Mouse (Mus musculus) liver, postnatal 0 days (tissue): ENCODE results near the gene Defb7. TPM values are rescaled to one million over a fixed set of nuclear protein-coding genes. Genes with fewer than 3 reads are reported as not detected.

ENCODE experiments used
- ATAC-seq: fragments of 200-750 bp; cut with Nextera tagmentation; 2 replicates; pipeline ENCODE4 v1.8.0; 2017; ENCODE audit warnings: mild to moderate bottlenecking, moderate library complexity
- DNase-seq: peaks from one replicate; pipeline ENCODE4 v3.0.0-alpha.2; 2016
- H3K27ac ChIP-seq: fragments of 300-500 bp; sonication (generic); 2 replicates; pipeline ENCODE4 v1.5.1; 2014; ENCODE audit warnings: antibody characterized with exemption, moderate library complexity, mild to moderate bottlenecking, low read depth
- H3K27me3 ChIP-seq: fragments of 300-500 bp; sonication (generic); 2 replicates; pipeline ENCODE4 v1.6.1; 2014; ENCODE audit warnings: low read length, control low read depth, mixed read lengths; ENCODE audit not compliant: insufficient read depth
- H3K36me3 ChIP-seq: fragments of 300-500 bp; sonication (generic); replicated peaks from 2 replicates; pipeline ENCODE4 v1.6.1; 2014; ENCODE audit warnings: mild to moderate bottlenecking, control low read depth, low read length, moderate library complexity, mixed read lengths; ENCODE audit not compliant: insufficient read depth
- H3K4me1 ChIP-seq: fragments of 300-500 bp; sonication (generic); 2 replicates; pipeline ENCODE4 v1.6.1; 2014; ENCODE audit warnings: antibody characterized with exemption, mild to moderate bottlenecking, control low read depth; ENCODE audit not compliant: insufficient read depth
- H3K4me2 ChIP-seq: fragments of 300-500 bp; sonication (generic); 2 replicates; pipeline ENCODE4 v1.6.1; 2014; ENCODE audit warnings: low read depth, mild to moderate bottlenecking, low read length, moderate library complexity, mixed read lengths
- H3K4me3 ChIP-seq: fragments of 300-500 bp; sonication (generic); 2 replicates; pipeline ENCODE4 v1.5.1; 2014; ENCODE audit warnings: low read depth, low read length
- H3K9ac ChIP-seq: fragments of 300-500 bp; sonication (generic); replicated peaks from 2 replicates; pipeline ENCODE4 v1.6.1; 2014; ENCODE audit warnings: mild to moderate bottlenecking, moderate library complexity
- H3K9me3 ChIP-seq: fragments of 300-500 bp; sonication (generic); 2 replicates; pipeline ENCODE4 v1.6.1; 2016; ENCODE audit warnings: mild to moderate bottlenecking, control low read depth, low read length, mixed read lengths
- CTCF ChIP-seq: sonication (generic); IDR thresholded peaks from 2 replicates; pipeline ENCODE4 v1.5.1; 2016; ENCODE audit warnings: antibody characterized with exemption, low read depth
- EP300 ChIP-seq: IDR thresholded peaks from 2 replicates; pipeline ENCODE4 v1.6.1; 2016; ENCODE audit warnings: antibody characterized with exemption, low read depth, mild to moderate bottlenecking
- WGBS: fragments of 180-500 bp; shearing (Covaris S2); extraction: QIAGEN DNeasy Blood & Tissue Kit; methylation state at CpG from one replicate; pipeline ENCODE4 v1.1.7; 2014; ENCODE audit not compliant: insufficient replicate concordance; 5-methylcytosine and 5-hydroxymethylcytosine counted together
- microRNA-seq: library from miRNA; unstranded; fragments of <30 nt; microRNA quantifications from one replicate; pipeline ENCODE4, GENCODE M21; 2016
- polyA plus RNA-seq: library from polyadenylated mRNA; unstranded; fragments of >200 nt; fragmentation: Nextera tagmentation; extraction: Ambion mirVana; gene quantifications from 2 replicates; pipeline ENCODE4 v1.2.1, GENCODE M21; 2015

Gene Defb7
- not detected in 2 replicates for polyA plus RNA-seq

DNA sequence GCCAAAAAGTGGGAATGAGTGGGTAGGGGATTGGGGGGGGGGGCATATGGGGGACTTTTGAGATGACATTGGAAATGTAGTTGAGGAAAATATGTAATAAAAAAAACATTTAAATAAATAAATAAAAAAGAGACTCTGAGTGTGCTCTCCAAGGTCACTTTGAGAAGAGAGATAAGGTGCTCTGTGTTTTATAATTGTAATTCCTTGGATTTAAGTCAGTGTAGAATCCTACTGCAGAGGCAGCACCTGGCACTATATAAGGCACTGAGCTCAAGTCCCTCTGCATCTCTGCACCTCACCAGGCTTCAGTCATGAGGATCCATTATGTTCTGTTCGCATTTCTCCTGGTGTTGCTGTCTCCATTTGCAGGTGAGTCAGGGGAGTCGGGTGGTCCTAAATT is at the start of gene Defb7:
Gene Defb7 (plus strand): TSS at position 301 of the 400 bp plus-strand sequence.
- Histone ChIP-seq H3K36me3 (no peaks in the 10 kb centered on the region), H3K27me3 (no peaks in the 10 kb centered on the region), H3K9me3 (no peaks in the 10 kb centered on the region), H3K4me3 (no peak within 1 kb of the TSS), H3K9ac (no peak within 1 kb of the TSS), H3K4me1 (no peaks in the 10 kb centered on the region), H3K27ac (no peak within 1 kb of the TSS), H3K4me2 (no peak within 1 kb of the TSS)
- DNase-seq (no peak), ATAC-seq (no peak)
- WGBS, result 90% methylated on average over 2 of the region's 2 CpGs
- TF ChIP-seq CTCF (no peak), EP300 (no peak)

DNA sequence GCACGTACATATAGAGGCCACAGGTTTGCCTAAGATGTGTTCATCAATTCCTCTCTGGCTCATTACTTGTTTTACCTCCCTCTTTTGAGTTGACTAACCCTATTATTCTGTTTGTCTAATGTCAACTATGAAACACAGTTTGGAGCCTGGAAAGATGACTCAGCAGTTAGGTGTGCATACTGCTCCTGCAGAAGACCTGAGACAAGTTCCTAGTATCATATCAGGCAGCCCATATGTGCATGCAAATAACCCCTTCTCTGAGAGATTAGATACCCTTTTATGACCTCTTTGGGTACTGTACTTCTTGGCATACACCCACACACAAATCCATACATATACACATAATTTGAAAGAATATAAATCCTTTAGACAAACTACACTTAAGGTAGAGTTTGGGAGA is 48.5 kb upstream of the Defb7 start:
- DNase-seq (no peak), ATAC-seq (no peak)
- H3K9me3 ChIP-seq, result no peaks in the 10 kb centered on the region
- TF ChIP-seq CTCF (no peak), EP300 (no peak)
- no peak overlapping the region for H3K27ac ChIP-seq
- no peaks in the 10 kb centered on the region for H3K36me3 ChIP-seq
- H3K4me3 ChIP-seq, result no peak overlapping the region
- no peaks in the 10 kb centered on the region for H3K27me3 ChIP-seq
- no peak overlapping the region for H3K4me2 ChIP-seq
- WGBS, result 54% methylated on average over 1 of the region's 1 CpGs
- H3K9ac ChIP-seq, result no peak overlapping the region
- no peaks in the 10 kb centered on the region for H3K4me1 ChIP-seq

DNA sequence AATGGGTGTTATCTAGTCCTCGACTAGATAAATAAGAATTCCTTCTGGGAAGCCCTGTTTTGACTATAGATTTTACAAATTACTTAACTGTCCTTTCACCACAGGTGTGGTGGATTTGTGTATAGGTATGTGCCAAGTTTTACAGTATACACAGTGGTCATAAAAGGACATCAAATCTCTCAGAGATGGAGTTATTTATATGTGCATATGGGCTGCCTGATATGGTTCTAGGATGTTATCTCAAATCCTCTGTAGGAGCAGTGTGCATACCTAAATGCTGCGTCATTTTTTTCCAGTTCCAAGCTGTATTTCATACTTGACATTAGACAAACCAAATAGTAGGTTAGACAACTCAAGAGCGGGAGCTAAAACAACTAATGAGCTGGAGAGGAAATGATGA is 33.5 kb upstream of the Defb7 start:
- 57% methylated on average over 3 of the region's 3 CpGs for WGBS
- DNase-seq (no peak), ATAC-seq (no peak)
- Histone ChIP-seq H3K9me3 (0 out of 2 replicates have a peak, but pooled peaks cover 2% of the 10 kb centered on the region), H3K4me1 (no peaks in the 10 kb centered on the region), H3K9ac (no peak overlapping the region), H3K27me3 (no peaks in the 10 kb centered on the region), H3K27ac (no peak overlapping the region), H3K36me3 (no peaks in the 10 kb centered on the region), H3K4me3 (no peak overlapping the region), H3K4me2 (no peak overlapping the region)
- TF ChIP-seq CTCF (no peak), EP300 (no peak)

DNA sequence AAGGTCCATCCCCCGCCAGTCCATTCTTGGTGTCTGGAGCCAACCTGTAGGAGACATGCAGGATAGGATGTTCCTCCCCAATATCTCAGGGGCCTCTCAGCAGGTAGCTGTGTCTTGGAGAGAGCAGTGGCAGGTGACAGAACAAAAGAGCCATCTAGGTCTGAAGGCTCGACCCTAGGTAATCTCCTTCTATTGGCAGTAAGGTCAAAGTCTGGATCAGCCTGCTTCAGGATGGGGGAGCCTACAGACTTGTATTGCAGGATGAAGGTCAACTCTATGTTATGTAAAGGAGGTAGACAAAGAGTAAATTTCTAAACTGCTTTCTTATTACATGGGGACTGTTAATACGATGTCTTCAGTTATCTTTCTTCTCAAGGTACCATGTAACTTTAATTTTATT is 25.9 kb upstream of the Defb7 start:
- H3K27ac ChIP-seq, result no peak overlapping the region
- H3K27me3 ChIP-seq, result no peaks in the 10 kb centered on the region
- 0 out of 2 replicates have a peak, but pooled peaks cover 2% of the 10 kb centered on the region for H3K9me3 ChIP-seq
- no peak overlapping the region for H3K4me2 ChIP-seq
- WGBS, result 68% methylated on average over 3 of the region's 3 CpGs
- ATAC-seq (no peak), DNase-seq (no peak)
- TF ChIP-seq EP300 (no peak), CTCF (no peak)
- H3K4me1 ChIP-seq, result no peaks in the 10 kb centered on the region
- no peaks in the 10 kb centered on the region for H3K36me3 ChIP-seq
- no peak overlapping the region for H3K9ac ChIP-seq
- H3K4me3 ChIP-seq, result no peak overlapping the region

DNA sequence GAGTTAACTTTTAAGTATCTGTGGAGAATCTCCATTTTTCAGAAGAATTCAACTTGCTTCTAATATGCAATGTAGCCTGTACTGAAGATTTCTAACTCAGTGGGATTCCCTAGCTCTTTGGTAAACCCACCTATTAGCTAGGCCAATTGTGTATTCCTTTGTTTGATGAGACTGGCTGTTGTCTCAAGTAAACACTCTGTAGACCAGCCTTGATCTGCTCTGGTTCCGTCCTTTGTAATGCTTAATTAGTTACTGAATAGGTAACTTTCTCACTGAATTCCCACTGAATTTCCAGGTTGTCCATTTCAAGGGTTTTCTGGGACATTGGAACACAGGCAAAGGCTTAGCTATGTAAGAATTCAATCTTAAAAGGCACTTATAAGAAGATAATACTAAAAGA is 5.6 kb downstream of the Defb7 start:
- Histone ChIP-seq H3K36me3 (no peaks in the 10 kb centered on the region), H3K9me3 (no peaks in the 10 kb centered on the region), H3K27ac (no peak overlapping the region), H3K9ac (no peak overlapping the region), H3K4me2 (no peak overlapping the region), H3K4me1 (no peaks in the 10 kb centered on the region), H3K4me3 (no peak overlapping the region), H3K27me3 (no peaks in the 10 kb centered on the region)
- ATAC-seq, result no peak
- DNase-seq, result no peak
- 67% methylated on average over 1 of the region's 1 CpGs for WGBS
- no peak for TF ChIP-seq CTCF
- TF ChIP-seq EP300, result no peak

DNA sequence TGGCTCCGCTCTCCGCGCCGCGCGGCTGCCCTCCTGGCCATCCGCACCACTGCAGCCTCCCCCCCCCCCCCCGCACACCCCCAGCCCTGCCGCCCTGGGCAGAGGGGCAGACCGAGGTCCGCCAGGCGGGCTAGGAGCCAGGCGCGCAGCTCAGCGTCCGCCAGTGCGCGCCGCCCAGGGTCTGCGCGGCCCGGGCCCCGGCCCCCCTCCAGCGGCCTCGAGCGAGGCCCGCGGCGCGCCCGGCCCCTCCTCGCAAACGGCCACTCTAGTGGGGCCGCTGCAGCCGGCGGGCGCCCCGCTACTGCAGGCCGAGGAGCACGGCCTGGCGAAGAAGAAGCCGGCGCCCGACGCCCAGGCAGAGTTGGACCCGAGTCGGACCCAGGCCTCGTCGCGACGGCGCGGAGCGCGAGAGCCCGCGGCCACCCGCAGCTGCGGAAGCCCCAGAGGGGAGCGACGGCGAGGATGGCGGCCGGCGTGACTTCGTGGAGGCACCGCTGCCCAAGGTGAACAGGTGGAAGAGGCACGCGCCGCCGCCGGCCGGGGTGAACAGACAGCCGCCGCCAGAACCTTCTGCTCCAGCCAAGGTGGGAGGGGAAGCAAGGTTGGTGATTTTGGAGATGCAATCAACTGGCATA is 40.4 kb downstream of the Defb7 start:
- no peak overlapping the region for H3K27ac ChIP-seq
- WGBS, result 16% methylated on average over 68 of the region's 75 CpGs
- H3K4me1 ChIP-seq, result no peaks in the 10 kb centered on the region
- no peak overlapping the region for H3K9ac ChIP-seq
- DNase-seq (no peak), ATAC-seq (no peak)
- H3K27me3 ChIP-seq, result 0 out of 2 replicates have a peak, but pooled peaks cover 4% of the 10 kb centered on the region
- no peak for TF ChIP-seq EP300
- TF ChIP-seq CTCF, result no peak
- no peaks in the 10 kb centered on the region for H3K36me3 ChIP-seq
- no peaks in the 10 kb centered on the region for H3K9me3 ChIP-seq
- H3K4me2 ChIP-seq, result no peak overlapping the region
- no peak overlapping the region for H3K4me3 ChIP-seq

DNA sequence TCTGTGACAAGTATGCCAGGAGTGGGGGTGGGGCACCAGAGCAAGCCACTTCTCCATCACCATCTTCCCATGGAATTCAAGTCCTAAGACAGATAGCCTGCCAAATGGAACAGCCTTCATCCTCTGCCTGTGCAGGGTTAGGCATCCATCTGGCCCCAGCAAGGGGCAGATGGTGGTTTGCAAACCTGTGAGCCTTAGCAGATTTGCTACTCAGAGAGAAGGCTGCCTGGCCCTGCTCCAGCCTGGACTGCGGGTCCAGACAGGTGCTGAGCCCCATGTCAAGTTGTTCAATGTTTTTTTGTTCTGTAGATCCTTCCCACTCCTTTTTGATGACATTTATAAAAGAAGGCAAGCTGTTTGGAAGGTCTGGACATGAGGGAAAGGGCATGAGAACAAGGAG is 45.5 kb downstream of the Defb7 start:
- H3K4me3 ChIP-seq, result no peak overlapping the region
- H3K27me3 ChIP-seq, result 0 out of 2 replicates have a peak, but pooled peaks cover 4% of the 10 kb centered on the region
- no peaks in the 10 kb centered on the region for H3K9me3 ChIP-seq
- no peak overlapping the region for H3K4me2 ChIP-seq
- DNase-seq (no peak), ATAC-seq (no peak)
- no peak for TF ChIP-seq EP300
- no peak for TF ChIP-seq CTCF
- H3K27ac ChIP-seq, result no peak overlapping the region
- no peaks in the 10 kb centered on the region for H3K36me3 ChIP-seq
- WGBS, result 55% methylated on average over 1 of the region's 1 CpGs
- H3K9ac ChIP-seq, result no peak overlapping the region
- H3K4me1 ChIP-seq, result no peaks in the 10 kb centered on the region

Small RNA genes within 50 kb of the gene (microRNA-seq; reads per million reads assigned to microRNA genes)
- gene Gm27288, result not detected
- gene Gm27852, result not detected

Other genes starting within 250 kb of the Defb7 start
- not detected in 2 replicates for gene Defb5, start 247.5 kb upstream of the Defb7 start, polyA plus RNA-seq
- gene Defb3, start 201.7 kb upstream of the Defb7 start, polyA plus RNA-seq, result not detected in 2 replicates
- gene Defb8, start 47.5 kb upstream of the Defb7 start, polyA plus RNA-seq, result not detected in 2 replicates
- not detected in 2 replicates for gene 4930467E23Rik, start 234.5 kb downstream of the Defb7 start, polyA plus RNA-seq